ENCODE assay signal across 10 mouse cellular contexts in genomic region chr19:47403391-47404379, GRCm38 (mm10).
A peak's percentile ranks its signal among the peaks of the same experiment; 100 is the strongest.
DNase-seq lines count a peak whose midpoint lies in the region; ATAC-seq and TF ChIP-seq lines count a peak whose summit lies in the region.
"Had no signal": no experiment of that assay in that cellular context is flagged by ENCODE, and none has a peak within 500 bp of the region (broad histone marks: within the 10 kb centered on the region; RNA-seq: fewer than 3 reads in every experiment).

No protein-coding gene starts in this region.

- H3K9me3 ChIP-seq in embryonic facial prominence, embryonic 15.5 days (replicated peaks), result no peaks in the 10 kb centered on the region
- no peaks in the 10 kb centered on the region for H3K9me3 ChIP-seq in liver, postnatal 0 days (ENCODE audit: low read length)
- H3K9me3 ChIP-seq: hindbrain, embryonic 13.5 days had no signal

- peak; percentile 40 to 69 for DNase-seq in adrenal gland, adult (ENCODE audit: inconsistent age in 2 of 2, low spot score in 1 of 2)
- DNase-seq in adrenal gland, postnatal 4 days (ENCODE audit: low spot score in 2 of 2), result no peak
- DNase-seq in lung, adult 18-20 months, result peak; percentile 3 to 17
- DNase-seq in lung, postnatal 36 days, result no peak
- no peak for DNase-seq in liver, postnatal 0 days
- no peak for DNase-seq in cerebellum, postnatal 4 days (ENCODE audit: low spot score in 2 of 2)
- DNase-seq: thymus, postnatal 36 days had no signal

- peaks cover 54% of the 10 kb centered on the region for H3K4me1 ChIP-seq in embryonic facial prominence, embryonic 15.5 days
- peaks cover 47% of the 10 kb centered on the region for H3K4me1 ChIP-seq in liver, postnatal 0 days (ENCODE audit: insufficient read depth)

- WGBS in embryonic facial prominence, embryonic 15.5 days, result 64% methylated on average over 3 of the region's 3 CpGs
- 67% methylated on average over 3 of the region's 3 CpGs for WGBS in liver, postnatal 0 days (ENCODE audit: insufficient replicate concordance)

- peak overlapping the region; percentile 71 for H3K27ac ChIP-seq in embryonic facial prominence, embryonic 15.5 days (replicated peaks)
- H3K27ac ChIP-seq in liver, postnatal 0 days (ENCODE audit: low read depth), result peak overlapping the region; percentile 90
- H3K27ac ChIP-seq: hindbrain, embryonic 13.5 days had no signal

- TF ChIP-seq CTCF in liver, postnatal 0 days (IDR thresholded peaks at IDR 0.05; ENCODE audit: low read depth), result no peak

- no peak overlapping the region for H3K4me3 ChIP-seq in embryonic facial prominence, embryonic 15.5 days (replicated peaks)
- no peak overlapping the region for H3K4me3 ChIP-seq in liver, postnatal 0 days (ENCODE audit: low read depth, low read length)
- H3K4me3 ChIP-seq: hindbrain, embryonic 13.5 days had no signal

- ATAC-seq in embryonic facial prominence, embryonic 15.5 days (ENCODE audit: insufficient number of reproducible peaks, low FRiP score, low TSS enrichment, low read depth), result no peak
- no peak for ATAC-seq in liver, postnatal 0 days
- no peak for ATAC-seq in megakaryocyte, adult 5-6 weeks (ENCODE audit: poor library complexity, severe bottlenecking)

- H3K4me2 ChIP-seq in embryonic facial prominence, embryonic 15.5 days (replicated peaks), result no peak overlapping the region
- peak overlapping the region; percentile 46 for H3K4me2 ChIP-seq in liver, postnatal 0 days (ENCODE audit: low read depth, low read length)
- H3K4me2 ChIP-seq: hindbrain, embryonic 13.5 days had no signal

- H3K36me3 ChIP-seq in embryonic facial prominence, embryonic 15.5 days, result no peaks in the 10 kb centered on the region
- no peaks in the 10 kb centered on the region for H3K36me3 ChIP-seq in liver, postnatal 0 days (replicated peaks; ENCODE audit: insufficient read depth, low read length)
- H3K36me3 ChIP-seq: hindbrain, embryonic 13.5 days had no signal

- H3K9ac ChIP-seq in embryonic facial prominence, embryonic 15.5 days, result no peak overlapping the region
- peak overlapping the region; percentile 39; the same call in 1 of the 2 replicates for H3K9ac ChIP-seq in liver, postnatal 0 days (replicated peaks)
- H3K9ac ChIP-seq: hindbrain, embryonic 13.5 days had no signal

- TF ChIP-seq EP300 in liver, postnatal 0 days (IDR thresholded peaks at IDR 0.05; ENCODE audit: low read depth), result no peak

- H3K27me3 ChIP-seq in embryonic facial prominence, embryonic 15.5 days, result no peaks in the 10 kb centered on the region
- H3K27me3 ChIP-seq in liver, postnatal 0 days (ENCODE audit: insufficient read depth, low read length), result no peaks in the 10 kb centered on the region
- H3K27me3 ChIP-seq: hindbrain, embryonic 13.5 days had no signal

Comparison
In these comparisons a context has a peak if more than half of its experiments do, and no peak if none do; other contexts are left out.
1. DNase-seq: peak in adrenal gland, adult (2 of 2) and lung, adult 18-20 months (2 of 2); none in adrenal gland, postnatal 4 days (0 of 2), lung, postnatal 36 days (single experiment), liver, postnatal 0 days (single experiment) and cerebellum, postnatal 4 days (0 of 2).